Mouse (Mus musculus) heart, embryonic 15.5 days (tissue): Measurements from ENCODE around the gene Klhl10. TPM values are rescaled to one million over a fixed set of nuclear protein-coding genes. Genes with fewer than 3 reads are reported as not detected.

Source experiments
- ATAC-seq: fragments of 200-750 bp; cut with Nextera tagmentation; replicated peaks from 2 replicates; pipeline ENCODE4 v1.8.0; 2017; ENCODE audit warnings: low read depth, moderate TSS enrichment; ENCODE audit not compliant: insufficient number of reproducible peaks, insufficient read depth, low FRiP score
- H3K27ac ChIP-seq: fragments of 300-500 bp; sonication (generic); 2 replicates; pipeline ENCODE4 v1.5.1; 2015; ENCODE audit warnings: mild to moderate bottlenecking, inconsistent platforms
- H3K27me3 ChIP-seq: fragments of 300-500 bp; sonication (generic); 2 replicates; pipeline ENCODE4 v1.6.1; 2015; ENCODE audit warnings: inconsistent platforms
- H3K36me3 ChIP-seq: fragments of 300-500 bp; sonication (generic); 2 replicates; pipeline ENCODE4 v1.6.1; 2015; ENCODE audit warnings: mild to moderate bottlenecking, inconsistent platforms
- H3K4me1 ChIP-seq: fragments of 300-500 bp; sonication (generic); replicated peaks from 2 replicates; pipeline ENCODE4 v1.6.1; 2015; ENCODE audit warnings: inconsistent platforms
- H3K4me2 ChIP-seq: fragments of 300-500 bp; sonication (generic); 2 replicates; pipeline ENCODE4 v1.6.1; 2015; ENCODE audit warnings: inconsistent platforms, mild to moderate bottlenecking, moderate library complexity
- H3K4me3 ChIP-seq: fragments of 300-500 bp; sonication (generic); 2 replicates; pipeline ENCODE4 v1.5.1; 2015; ENCODE audit warnings: mild to moderate bottlenecking, inconsistent platforms
- H3K9ac ChIP-seq: fragments of 300-500 bp; sonication (generic); 2 replicates; pipeline ENCODE4 v1.6.1; 2015; ENCODE audit warnings: mild to moderate bottlenecking, inconsistent platforms
- H3K9me3 ChIP-seq: fragments of 300-500 bp; sonication (generic); replicated peaks from 2 replicates; pipeline ENCODE4 v1.6.1; 2016; ENCODE audit warnings: inconsistent platforms
- WGBS: fragments of 180-500 bp; shearing (Covaris S2); methylation state at CpG from one replicate; pipeline ENCODE4 v1.1.7; 2015; ENCODE audit warnings: mixed read lengths; 5-methylcytosine and 5-hydroxymethylcytosine counted together
- polyA plus RNA-seq: library from polyadenylated mRNA; unstranded; fragments of >200 nt; fragmentation: Nextera tagmentation; extraction: Ambion mirVana; gene quantifications from 2 replicates; pipeline ENCODE4 v1.2.1, GENCODE M21; 2015

Klhl10 gene
- 0.33 and 0.42 TPM in 2 replicates for polyA plus RNA-seq

DNA sequence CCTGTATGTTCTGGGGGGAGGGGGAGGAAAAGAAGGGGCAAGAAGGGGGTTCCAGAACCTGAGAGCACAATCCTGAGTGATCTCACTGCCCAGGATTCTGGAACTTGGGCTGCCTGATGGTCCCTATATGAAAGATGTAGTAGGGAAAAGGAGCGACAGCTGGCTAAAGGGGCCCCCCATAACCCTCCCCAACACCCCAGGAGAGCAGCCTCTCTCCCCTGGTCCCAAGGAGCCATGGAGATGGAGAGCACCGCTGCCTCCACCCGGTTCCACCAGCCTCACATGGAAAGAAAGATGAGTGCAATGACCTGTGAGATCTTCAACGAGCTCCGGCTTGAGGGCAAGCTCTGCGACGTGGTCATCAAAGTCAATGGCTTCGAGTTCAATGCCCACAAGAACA, at the start of gene Klhl10, which contains the start of gene Nt5c3b:
Gene Klhl10, plus strand, starts transcription at position 121 of the 400 bp plus-strand sequence.
Gene Nt5c3b, minus strand, starts transcription at position 12 of the 400 bp plus-strand sequence.
- Histone ChIP-seq H3K36me3 (peaks cover 8% of the 10 kb centered on the region; the same call in 1 of the 2 replicates), H3K9me3 (no peaks in the 10 kb centered on the region), H3K27ac (peak within 1 kb of the TSS; percentile 50), H3K4me1 (peaks cover 14% of the 10 kb centered on the region), H3K9ac (peak within 1 kb of the TSS; percentile 81), H3K4me3 (peak within 1 kb of the TSS; percentile 69), H3K4me2 (peak within 1 kb of the TSS; percentile 75), H3K27me3 (no peaks in the 10 kb centered on the region)
- no peak for ATAC-seq
- WGBS, result 83% methylated on average over 8 of the region's 8 CpGs

DNA sequence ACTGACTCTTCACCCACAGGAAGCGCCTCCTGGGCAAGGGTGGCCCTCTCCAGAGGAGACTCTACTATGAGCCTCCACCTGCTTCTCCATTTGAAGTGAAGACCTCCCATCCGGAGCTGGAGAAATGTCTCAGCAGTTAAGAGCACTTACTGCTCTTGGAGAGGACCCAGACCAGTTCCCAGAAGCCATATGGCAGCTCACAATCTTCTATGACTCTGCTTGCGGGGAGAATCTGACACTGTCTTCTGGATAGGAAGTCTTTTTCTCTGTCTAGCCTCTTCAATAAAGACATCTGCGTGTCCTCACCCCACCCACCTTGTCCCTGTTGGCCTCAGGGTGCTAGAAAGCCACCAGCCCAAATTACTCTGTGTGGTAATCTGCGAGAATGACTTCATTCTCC, 48.8 kb upstream of the Klhl10 start:
- no peak overlapping the region for H3K4me3 ChIP-seq

DNA sequence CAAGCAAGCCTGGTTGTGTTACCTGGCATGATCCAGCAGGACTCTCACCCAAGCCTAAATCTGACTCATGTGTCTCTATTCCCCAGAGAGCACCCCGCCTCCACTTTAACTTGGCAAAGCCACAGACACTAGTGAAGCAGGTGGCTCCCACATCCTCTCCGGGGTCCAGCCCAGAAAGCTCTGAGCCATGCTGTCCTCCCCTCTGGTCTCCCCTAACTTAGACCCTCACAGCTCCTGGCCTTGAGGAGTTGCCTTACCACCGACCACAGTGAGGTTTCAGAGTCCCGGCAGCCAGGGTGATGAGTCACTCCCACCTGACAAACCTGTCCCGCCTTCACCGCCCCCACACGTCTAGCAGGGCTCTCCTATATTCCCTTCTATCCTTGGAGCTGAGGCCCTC, 48.0 kb upstream of the Klhl10 start:
- Histone ChIP-seq H3K27me3 (no peaks in the 10 kb centered on the region), H3K27ac (no peak overlapping the region), H3K9me3 (no peaks in the 10 kb centered on the region), H3K4me1 (peaks cover 81% of the 10 kb centered on the region), H3K4me2 (peak overlapping the region; percentile 19), H3K4me3 (peak overlapping the region; percentile 6; the same call in 1 of the 2 replicates), H3K36me3 (no peaks in the 10 kb centered on the region), H3K9ac (no peak overlapping the region)
- ATAC-seq, result no peak
- WGBS, result 46% methylated on average over 7 of the region's 7 CpGs

More for the DNA sequence above, 48.8 kb upstream of the Klhl10 start:
- 73% methylated on average over 5 of the region's 5 CpGs for WGBS
- Histone ChIP-seq H3K9me3 (no peaks in the 10 kb centered on the region), H3K27ac (peak overlapping the region; percentile 32; the same call in 1 of the 2 replicates), H3K4me1 (peaks cover 86% of the 10 kb centered on the region), H3K9ac (no peak overlapping the region), H3K27me3 (no peaks in the 10 kb centered on the region), H3K4me2 (0 out of 2 replicates have a peak overlapping the region, but pooled peaks have one; percentile 19), H3K36me3 (no peaks in the 10 kb centered on the region)
- no peak for ATAC-seq

DNA sequence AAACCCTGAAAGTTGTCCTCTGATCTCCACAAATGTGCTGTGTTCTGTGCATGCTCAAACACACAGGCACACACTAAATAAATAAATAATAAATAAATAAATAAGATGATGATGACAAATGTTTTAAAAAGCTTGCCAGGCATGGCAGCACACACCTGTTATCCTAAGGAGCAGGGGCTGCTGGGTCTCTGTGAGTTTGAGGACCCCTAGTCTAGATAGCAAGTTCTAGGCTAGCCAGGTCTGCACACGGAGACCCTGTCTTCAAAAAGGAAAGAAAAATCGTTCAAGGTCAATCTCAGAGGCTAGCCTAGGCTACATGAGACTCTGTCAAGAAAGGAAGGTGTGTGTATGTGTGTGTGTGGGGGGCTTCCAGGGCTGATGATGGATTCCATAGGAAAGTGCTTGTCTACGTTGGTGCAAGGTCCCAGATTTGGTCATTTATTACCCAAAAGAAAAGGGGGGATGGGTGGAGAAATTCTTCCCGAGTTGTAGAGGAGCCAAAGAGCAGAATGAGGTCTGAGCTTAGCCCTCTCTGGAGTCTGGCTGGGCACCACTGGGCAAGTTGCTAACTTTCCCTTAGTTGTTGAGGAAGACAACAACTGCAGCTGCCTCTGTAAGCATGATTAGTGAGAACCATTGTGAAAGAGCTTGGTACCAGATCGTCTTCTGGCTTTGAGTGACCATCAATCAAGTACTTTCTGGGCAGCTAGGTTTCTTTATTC, 47.2 kb upstream of the Klhl10 start:
- Histone ChIP-seq H3K27ac (peak overlapping the region; percentile 87), H3K27me3 (no peaks in the 10 kb centered on the region), H3K4me2 (peak overlapping the region; percentile 81), H3K4me1 (peaks cover 76% of the 10 kb centered on the region), H3K4me3 (peak overlapping the region; percentile 73), H3K36me3 (no peaks in the 10 kb centered on the region), H3K9ac (peak overlapping the region; percentile 86), H3K9me3 (no peaks in the 10 kb centered on the region)
- 53% methylated on average over 5 of the region's 5 CpGs for WGBS
- ATAC-seq, result no peak

DNA sequence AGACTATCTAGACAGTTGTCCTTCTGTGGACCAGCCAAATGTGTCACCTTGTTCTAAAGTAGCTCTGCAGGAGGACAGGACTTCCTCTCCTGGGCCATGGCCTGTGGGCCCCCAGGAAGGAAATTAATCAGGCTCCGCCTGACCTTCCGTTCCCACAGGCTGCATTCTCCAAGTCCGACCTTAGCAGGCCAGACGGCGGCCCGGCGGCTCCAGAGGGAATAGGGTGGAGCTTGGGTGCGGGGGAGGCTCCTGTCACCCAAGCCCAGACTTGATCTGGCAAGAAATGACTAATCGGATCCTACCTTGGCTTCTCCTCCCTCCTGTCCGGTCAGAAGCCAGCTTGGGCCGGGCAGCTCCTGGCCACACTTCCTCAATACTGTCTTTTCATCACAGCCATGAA, 46.5 kb upstream of the Klhl10 start:
- no peak for ATAC-seq
- Histone ChIP-seq H3K27me3 (no peaks in the 10 kb centered on the region), H3K27ac (peak overlapping the region; percentile 87), H3K9ac (peak overlapping the region; percentile 86), H3K36me3 (no peaks in the 10 kb centered on the region), H3K9me3 (no peaks in the 10 kb centered on the region), H3K4me1 (peaks cover 76% of the 10 kb centered on the region), H3K4me3 (peak overlapping the region; percentile 73), H3K4me2 (peak overlapping the region; percentile 81)
- WGBS, result 10% methylated on average over 11 of the region's 11 CpGs

DNA sequence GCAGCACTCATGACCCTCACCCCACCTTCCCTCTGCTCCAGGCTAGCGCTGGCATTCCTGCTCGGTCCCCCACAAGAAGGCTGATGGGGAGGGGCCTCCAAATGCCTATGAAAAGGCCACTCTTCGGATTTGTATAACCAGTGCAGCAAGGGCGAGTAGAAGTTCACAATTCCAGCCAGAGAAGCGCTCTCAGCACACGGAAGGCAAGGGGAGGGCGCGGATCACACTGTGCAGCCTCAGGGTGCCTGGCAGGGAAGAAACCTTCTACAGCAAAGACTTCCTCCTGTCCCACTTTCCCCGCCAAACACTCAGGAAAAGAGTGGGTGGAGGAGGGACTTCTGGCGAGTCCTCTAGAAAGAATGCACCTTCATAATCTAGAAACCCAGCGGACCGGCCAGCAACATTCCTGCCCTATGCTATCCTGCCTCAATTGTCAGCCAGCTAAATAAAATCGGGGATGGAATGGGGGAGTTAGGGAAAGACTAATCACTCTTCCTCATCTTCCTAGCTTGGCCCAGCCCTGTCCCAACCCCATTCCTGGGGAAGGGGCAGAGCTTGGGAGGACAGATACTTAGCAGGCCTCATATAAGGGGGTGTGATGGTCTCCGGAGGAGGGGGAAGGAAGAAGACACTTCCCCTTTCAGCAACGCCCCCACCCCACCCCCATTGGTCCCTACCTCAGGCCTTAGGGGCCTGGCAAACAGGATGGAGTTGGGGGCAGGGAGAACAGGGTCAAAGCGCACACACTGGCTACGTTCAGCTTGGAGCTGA, 45.7 kb upstream of the Klhl10 start:
- Histone ChIP-seq H3K27me3 (no peaks in the 10 kb centered on the region), H3K27ac (peak overlapping the region; percentile 87), H3K4me1 (peaks cover 76% of the 10 kb centered on the region), H3K9me3 (no peaks in the 10 kb centered on the region), H3K4me2 (peak overlapping the region; percentile 81), H3K4me3 (peak overlapping the region; percentile 73), H3K9ac (peak overlapping the region; percentile 86), H3K36me3 (no peaks in the 10 kb centered on the region)
- 8% methylated on average over 17 of the region's 17 CpGs for WGBS
- no peak; the same call in 1 of the 2 replicates for ATAC-seq

DNA sequence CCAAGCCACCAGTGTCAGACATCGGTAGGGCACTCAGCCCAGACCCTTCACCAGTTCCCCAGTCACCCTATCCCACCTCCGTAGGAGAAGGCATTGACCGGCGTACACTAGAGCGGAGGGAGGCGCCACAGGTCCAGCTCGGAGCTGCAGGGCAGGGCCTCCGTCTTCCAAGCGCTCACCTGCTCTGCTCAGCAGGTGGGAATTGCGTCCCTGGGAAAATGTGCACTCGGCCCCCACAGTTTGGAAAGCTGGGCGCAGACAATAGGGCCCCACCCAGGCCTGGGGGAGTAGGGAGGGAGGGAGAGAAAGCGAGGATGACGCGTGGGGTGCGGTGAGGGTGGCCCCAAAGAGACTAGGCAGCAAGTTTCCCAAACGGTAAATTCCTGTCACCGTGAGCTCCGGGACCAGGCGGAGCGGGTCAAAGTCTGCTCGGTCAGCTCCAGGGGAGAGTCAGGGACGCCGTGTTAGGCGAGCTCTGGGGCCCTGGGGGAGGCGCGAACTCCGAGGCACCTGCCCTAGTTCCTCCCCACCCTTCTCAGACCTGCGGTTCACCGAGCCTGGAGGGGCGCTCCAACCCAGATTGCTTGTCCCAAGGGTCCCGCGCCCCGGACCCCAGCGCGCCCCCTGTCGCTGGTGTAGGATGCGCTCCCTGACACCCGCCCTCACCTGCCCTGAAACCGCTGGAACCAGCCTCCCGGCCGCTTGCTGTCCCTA, 44.7 kb upstream of the Klhl10 start:
- Histone ChIP-seq H3K9me3 (no peaks in the 10 kb centered on the region), H3K27me3 (no peaks in the 10 kb centered on the region), H3K4me2 (peak overlapping the region; percentile 81), H3K36me3 (no peaks in the 10 kb centered on the region), H3K4me3 (peak overlapping the region; percentile 73), H3K27ac (peak overlapping the region; percentile 87), H3K9ac (peak overlapping the region; percentile 86), H3K4me1 (peaks cover 76% of the 10 kb centered on the region)
- peak; percentile 26 for ATAC-seq
- 1% methylated on average over 42 of the region's 42 CpGs for WGBS

DNA sequence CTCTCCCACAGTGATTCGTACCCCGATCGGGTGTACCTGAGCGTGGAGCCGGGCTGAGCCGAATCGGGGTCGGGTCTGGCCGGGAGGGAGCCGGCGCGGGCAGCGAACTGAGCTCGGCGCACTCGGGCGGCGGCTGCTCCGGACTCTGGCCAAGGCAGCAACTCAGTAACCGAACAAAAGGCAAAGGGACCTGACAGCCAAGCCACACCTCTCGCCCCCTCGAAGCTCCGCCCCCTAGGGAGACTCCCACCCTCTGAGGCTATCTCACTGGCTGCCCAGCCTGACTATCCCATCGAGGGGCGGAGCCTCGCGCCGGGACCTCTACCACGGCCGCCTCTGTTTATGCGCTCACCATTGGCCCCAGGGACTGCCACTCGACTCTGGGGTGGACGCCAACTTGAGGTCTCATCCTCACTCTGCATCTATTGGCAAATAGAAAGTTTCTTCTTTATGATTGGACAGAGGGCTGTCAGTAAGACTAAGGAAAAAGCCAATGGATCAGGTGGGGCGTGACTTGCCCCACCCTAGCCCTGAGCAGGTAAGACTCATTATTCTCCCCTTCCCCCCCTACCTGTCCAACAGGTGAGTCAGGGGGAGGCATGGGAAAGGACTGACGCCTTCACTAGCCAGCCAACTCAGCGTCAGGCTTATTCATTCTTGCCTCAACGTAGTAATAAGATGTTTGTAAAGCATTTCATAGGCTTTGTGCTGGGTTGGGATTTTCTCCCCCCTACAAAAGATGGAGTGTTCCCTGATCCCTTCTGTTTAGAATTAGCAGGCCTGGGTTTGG, 43.9 kb upstream of the Klhl10 start, which contains the start of gene Jup:
Gene Jup, minus strand, starts transcription at position 164 of the 790 bp plus-strand sequence.
- H3K36me3 ChIP-seq, result no peaks in the 10 kb centered on the region
- no peaks in the 10 kb centered on the region for H3K27me3 ChIP-seq
- 2% methylated on average over 37 of the region's 37 CpGs for WGBS
- H3K9me3 ChIP-seq, result no peaks in the 10 kb centered on the region
- H3K4me1 ChIP-seq, result peaks cover 76% of the 10 kb centered on the region
- peak within 1 kb of the TSS; percentile 81 for H3K4me2 ChIP-seq
- H3K27ac ChIP-seq, result peak within 1 kb of the TSS; percentile 87
- H3K9ac ChIP-seq, result peak within 1 kb of the TSS; percentile 86
- ATAC-seq, result peak; percentile 96
- H3K4me3 ChIP-seq, result peak within 1 kb of the TSS; percentile 73

DNA sequence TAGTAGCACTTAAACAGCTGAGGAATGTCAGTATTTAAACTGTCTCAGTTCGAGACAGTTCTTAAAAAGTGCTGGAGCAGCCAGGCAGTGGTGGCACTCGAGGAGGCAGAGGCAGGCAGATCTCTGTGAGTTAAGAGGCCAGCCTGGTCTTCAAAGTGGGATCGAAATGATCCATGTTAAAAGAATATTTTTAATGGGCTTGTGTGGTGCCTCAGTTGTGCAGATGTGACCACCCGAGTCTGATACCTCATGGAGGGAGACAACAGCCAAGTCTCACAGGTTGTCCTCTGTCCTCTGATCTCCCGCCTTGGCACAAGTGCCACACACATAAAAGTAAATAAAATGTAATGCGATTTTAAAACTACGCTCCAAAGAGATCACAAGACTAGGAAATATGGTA, 43.2 kb upstream of the Klhl10 start:
- 91% methylated on average over 7 of the region's 7 CpGs for WGBS
- ATAC-seq, result no peak
- H3K9me3 ChIP-seq, result no peaks in the 10 kb centered on the region
- H3K4me2 ChIP-seq, result no peak overlapping the region
- H3K4me3 ChIP-seq, result no peak overlapping the region
- H3K27ac ChIP-seq, result no peak overlapping the region
- peaks cover 75% of the 10 kb centered on the region for H3K4me1 ChIP-seq
- H3K36me3 ChIP-seq, result no peaks in the 10 kb centered on the region
- H3K9ac ChIP-seq, result no peak overlapping the region
- no peaks in the 10 kb centered on the region for H3K27me3 ChIP-seq

DNA sequence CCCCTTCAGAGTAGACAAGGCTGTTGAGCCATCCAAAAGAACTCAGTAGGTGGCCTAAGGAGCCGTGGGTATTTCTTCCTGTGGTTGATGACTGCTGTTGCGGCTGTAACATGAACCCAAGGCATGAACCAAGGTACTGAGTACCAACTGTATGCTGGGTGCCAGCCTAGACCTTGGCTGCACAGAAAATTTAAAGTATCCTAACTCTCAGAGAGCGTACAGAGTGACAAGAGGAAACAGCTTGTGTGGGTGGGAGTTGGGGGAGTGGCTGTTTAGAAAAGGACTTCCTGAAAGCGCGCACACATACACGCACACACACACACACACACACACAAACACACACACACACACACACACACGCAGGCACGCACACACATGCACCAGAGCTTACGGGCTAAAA, 42.4 kb upstream of the Klhl10 start:
- no peak overlapping the region for H3K4me2 ChIP-seq
- no peak for ATAC-seq
- H3K27me3 ChIP-seq, result no peaks in the 10 kb centered on the region
- no peaks in the 10 kb centered on the region for H3K36me3 ChIP-seq
- H3K4me3 ChIP-seq, result no peak overlapping the region
- 60% methylated on average over 9 of the region's 9 CpGs for WGBS
- no peak overlapping the region for H3K9ac ChIP-seq
- peaks cover 75% of the 10 kb centered on the region for H3K4me1 ChIP-seq
- H3K9me3 ChIP-seq, result no peaks in the 10 kb centered on the region
- H3K27ac ChIP-seq, result peak overlapping the region; percentile 18; the same call in 1 of the 2 replicates
